Mouse (Mus musculus) neural tube, embryonic 12.5 days (tissue): ENCODE data around the gene Cyth3. TPM values are rescaled to one million over a fixed set of nuclear protein-coding genes. Genes with fewer than 3 reads are reported as not detected.

Experiments
- ATAC-seq: fragments of 200-750 bp; cut with Nextera tagmentation; 2 replicates; pipeline ENCODE4 v1.8.0; 2017; ENCODE audit warnings: low read depth, mild to moderate bottlenecking, moderate TSS enrichment, moderate library complexity; ENCODE audit not compliant: low FRiP score
- H3K27ac ChIP-seq: fragments of 300-500 bp; sonication (generic); 2 replicates; pipeline ENCODE4 v1.5.1; 2016
- H3K27me3 ChIP-seq: fragments of 300-500 bp; sonication (generic); replicated peaks from 2 replicates; pipeline ENCODE4 v1.6.1; 2016; ENCODE audit warnings: mild to moderate bottlenecking
- H3K36me3 ChIP-seq: fragments of 300-500 bp; sonication (generic); 2 replicates; pipeline ENCODE4 v1.6.1; 2016; ENCODE audit warnings: mild to moderate bottlenecking
- H3K4me1 ChIP-seq: fragments of 300-500 bp; sonication (generic); 2 replicates; pipeline ENCODE4 v1.6.1; 2016
- H3K4me2 ChIP-seq: fragments of 300-500 bp; sonication (generic); replicated peaks from 2 replicates; pipeline ENCODE4 v1.6.1; 2016; ENCODE audit warnings: mild to moderate bottlenecking
- H3K4me3 ChIP-seq: fragments of 300-500 bp; sonication (generic); 2 replicates; pipeline ENCODE4 v1.5.1; 2016
- H3K9ac ChIP-seq: fragments of 300-500 bp; sonication (generic); 2 replicates; pipeline ENCODE4 v1.6.1; 2016; ENCODE audit warnings: mild to moderate bottlenecking
- H3K9me3 ChIP-seq: fragments of 300-500 bp; sonication (generic); 2 replicates; pipeline ENCODE4 v1.6.1; 2016; ENCODE audit warnings: mild to moderate bottlenecking
- WGBS: fragments of 180-500 bp; shearing (Covaris S2); methylation state at CpG from one replicate; pipeline ENCODE4 v1.1.7; 2016; 5-methylcytosine and 5-hydroxymethylcytosine counted together
- polyA plus RNA-seq: library from polyadenylated mRNA; unstranded; fragments of >200 nt; fragmentation: Nextera tagmentation; extraction: Ambion mirVana; gene quantifications from 2 replicates; pipeline ENCODE4 v1.2.1, GENCODE M21; 2016

Cyth3 gene
- polyA plus RNA-seq, 1 experiment from 2014 or later = 42.4 TPM

DNA sequence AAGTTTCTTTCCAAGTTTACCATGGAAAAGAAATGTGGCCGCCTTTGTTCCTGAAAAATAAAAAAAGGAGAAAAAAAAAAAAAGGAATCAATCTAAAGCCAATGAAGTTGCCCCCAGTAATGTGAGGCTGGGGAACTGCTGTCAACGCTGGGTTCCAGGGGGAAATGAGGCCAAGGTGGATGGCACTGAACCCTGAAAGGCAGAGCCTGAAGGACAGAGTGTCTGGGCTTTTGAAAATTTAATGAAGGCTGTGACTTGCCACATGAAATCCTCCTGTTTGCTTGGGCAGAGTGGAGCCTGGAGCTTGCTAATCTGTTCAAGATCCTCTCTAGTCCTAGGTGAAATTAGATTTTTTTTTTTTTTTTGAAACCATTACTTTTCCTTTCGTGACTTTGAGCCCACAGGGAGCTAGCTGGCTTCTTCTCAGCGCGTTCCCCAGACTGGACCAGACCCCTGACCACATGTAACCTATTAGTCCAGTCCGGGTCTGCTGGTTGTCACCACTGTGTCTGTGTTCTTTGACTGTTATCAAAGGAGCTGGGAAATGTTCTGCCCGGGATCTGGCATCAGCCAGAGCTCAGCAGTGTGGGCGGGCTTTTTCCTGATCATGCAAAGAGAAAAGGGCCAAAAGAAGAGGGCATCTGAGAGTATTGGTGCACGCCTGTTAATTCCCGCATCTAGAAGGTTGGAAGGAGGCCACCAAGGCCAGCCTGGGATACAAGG is 4.6 kb upstream of the Cyth3 start:
- Histone ChIP-seq H3K36me3 (no peaks in the 10 kb centered on the region), H3K27ac (no peak overlapping the region), H3K4me3 (no peak overlapping the region), H3K4me1 (peaks cover 13% of the 10 kb centered on the region), H3K9me3 (0 out of 2 replicates have a peak, but pooled peaks cover 6% of the 10 kb centered on the region), H3K9ac (no peak overlapping the region), H3K4me2 (no peak overlapping the region), H3K27me3 (no peaks in the 10 kb centered on the region)
- 64% methylated on average over 10 of the region's 10 CpGs for WGBS
- no peak for ATAC-seq

DNA sequence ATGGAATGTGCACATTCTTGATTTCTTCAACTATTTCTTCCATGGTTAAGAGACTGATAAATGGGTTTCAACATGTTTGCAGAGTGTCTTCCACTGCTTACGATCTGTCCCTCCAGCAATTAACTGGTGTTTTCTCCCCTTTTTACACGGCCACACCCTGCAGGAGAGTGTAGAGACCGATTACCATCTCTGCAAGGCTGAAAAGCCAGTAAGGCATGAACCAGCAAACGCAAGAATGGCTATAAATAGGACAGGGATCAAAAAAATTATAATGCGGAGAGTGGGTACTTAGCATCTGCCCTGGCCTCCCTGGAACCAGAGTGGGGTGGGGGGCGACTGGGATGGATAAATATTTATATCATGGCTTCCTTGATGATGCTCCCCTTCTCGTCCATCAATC is 3.7 kb upstream of the Cyth3 start:
- Histone ChIP-seq H3K9ac (no peak overlapping the region), H3K4me2 (no peak overlapping the region), H3K4me1 (peaks cover 22% of the 10 kb centered on the region), H3K9me3 (0 out of 2 replicates have a peak, but pooled peaks cover 6% of the 10 kb centered on the region), H3K36me3 (no peaks in the 10 kb centered on the region), H3K27ac (no peak overlapping the region), H3K27me3 (no peaks in the 10 kb centered on the region), H3K4me3 (no peak overlapping the region)
- WGBS = 70% methylated on average over 7 of the region's 7 CpGs
- no peak for ATAC-seq

DNA sequence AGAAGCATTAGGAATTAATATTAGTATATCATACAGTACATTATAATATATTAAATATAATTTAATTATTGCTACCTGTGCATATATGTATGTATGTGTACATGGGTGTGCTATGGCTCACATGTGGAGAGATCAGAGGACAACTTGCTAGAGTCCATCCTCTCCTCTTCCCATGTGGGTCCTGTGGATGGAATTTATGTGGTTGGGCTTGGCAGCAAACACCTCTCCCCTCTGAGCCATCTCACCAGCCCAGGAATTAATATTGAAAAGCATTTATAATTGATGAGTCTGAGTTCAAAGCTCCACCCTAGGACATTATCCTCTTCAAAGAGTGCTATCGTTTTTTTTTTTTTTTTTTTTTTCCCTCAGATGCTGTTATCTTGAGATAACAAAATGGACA is 2.1 kb upstream of the Cyth3 start:
- Histone ChIP-seq H3K9me3 (0 out of 2 replicates have a peak, but pooled peaks cover 4% of the 10 kb centered on the region), H3K36me3 (no peaks in the 10 kb centered on the region), H3K9ac (no peak overlapping the region), H3K27ac (no peak overlapping the region), H3K27me3 (no peaks in the 10 kb centered on the region), H3K4me1 (peaks cover 28% of the 10 kb centered on the region), H3K4me2 (no peak overlapping the region), H3K4me3 (no peak overlapping the region)
- ATAC-seq = no peak
- WGBS = 12% methylated on average over 1 of the region's 1 CpGs

DNA sequence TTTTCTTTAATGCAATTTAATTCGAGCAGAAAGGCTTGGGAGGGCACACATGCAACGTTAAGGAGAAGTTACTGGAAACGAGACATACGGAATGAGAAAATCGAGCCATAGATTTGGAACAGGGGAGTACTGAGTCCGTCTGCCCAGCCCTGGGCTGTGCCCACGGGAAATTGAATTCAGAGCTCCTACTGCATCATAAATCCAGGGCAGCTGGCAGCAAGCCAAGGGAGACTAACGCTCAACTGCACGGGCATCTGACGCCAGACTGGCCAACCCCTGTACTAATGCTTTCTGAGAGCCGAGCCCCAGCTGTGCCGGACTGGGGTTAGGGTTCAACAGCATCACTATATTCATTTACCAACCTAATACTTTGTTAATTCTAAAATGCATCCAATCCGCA is 1.3 kb upstream of the Cyth3 start:
- no peak overlapping the region for H3K4me3 ChIP-seq
- peak overlapping the region; percentile 13; the same call in 1 of the 2 replicates for H3K4me2 ChIP-seq
- peak; percentile 61 for ATAC-seq
- no peaks in the 10 kb centered on the region for H3K36me3 ChIP-seq
- peaks cover 33% of the 10 kb centered on the region for H3K4me1 ChIP-seq
- 25% methylated on average over 13 of the region's 13 CpGs for WGBS
- no peaks in the 10 kb centered on the region for H3K9me3 ChIP-seq
- no peaks in the 10 kb centered on the region for H3K27me3 ChIP-seq
- no peak overlapping the region for H3K9ac ChIP-seq
- H3K27ac ChIP-seq = no peak overlapping the region

DNA sequence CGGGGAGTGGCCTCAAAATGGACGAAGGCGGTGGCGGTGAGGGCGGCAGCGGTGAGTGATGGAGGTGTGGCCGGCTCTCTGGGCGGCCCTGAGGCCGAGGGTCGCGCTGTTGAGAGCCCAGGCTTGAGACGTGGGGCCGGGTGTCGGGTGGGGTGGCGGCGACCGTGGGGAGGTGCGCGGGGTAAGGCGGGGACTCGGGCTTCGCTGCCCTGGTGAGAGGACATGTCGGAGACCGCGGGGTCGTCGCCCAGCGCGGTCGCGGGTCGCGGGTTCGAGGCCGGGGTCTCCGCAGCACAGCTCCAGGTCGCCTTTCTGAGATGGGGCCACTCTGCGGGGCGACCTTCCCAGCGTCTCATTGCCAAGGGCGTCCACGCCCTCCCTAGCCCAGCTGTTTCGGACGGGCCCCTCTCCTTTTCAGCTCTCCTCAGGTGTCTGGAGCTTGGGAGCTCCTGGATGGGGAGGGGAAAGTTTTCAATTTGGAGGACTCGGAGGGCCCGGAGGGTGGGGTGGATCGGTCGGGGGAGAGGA is 440 bp downstream of the Cyth3 start:
- Histone ChIP-seq H3K4me1 (peaks cover 39% of the 10 kb centered on the region), H3K27ac (peak overlapping the region; percentile 42; the same call in 1 of the 2 replicates), H3K4me3 (peak overlapping the region; percentile 78), H3K9ac (peak overlapping the region; percentile 81), H3K27me3 (no peaks in the 10 kb centered on the region), H3K36me3 (no peaks in the 10 kb centered on the region), H3K9me3 (no peaks in the 10 kb centered on the region), H3K4me2 (peak overlapping the region; percentile 72)
- ATAC-seq = peak; percentile 74
- 2% methylated on average over 48 of the region's 48 CpGs for WGBS

DNA sequence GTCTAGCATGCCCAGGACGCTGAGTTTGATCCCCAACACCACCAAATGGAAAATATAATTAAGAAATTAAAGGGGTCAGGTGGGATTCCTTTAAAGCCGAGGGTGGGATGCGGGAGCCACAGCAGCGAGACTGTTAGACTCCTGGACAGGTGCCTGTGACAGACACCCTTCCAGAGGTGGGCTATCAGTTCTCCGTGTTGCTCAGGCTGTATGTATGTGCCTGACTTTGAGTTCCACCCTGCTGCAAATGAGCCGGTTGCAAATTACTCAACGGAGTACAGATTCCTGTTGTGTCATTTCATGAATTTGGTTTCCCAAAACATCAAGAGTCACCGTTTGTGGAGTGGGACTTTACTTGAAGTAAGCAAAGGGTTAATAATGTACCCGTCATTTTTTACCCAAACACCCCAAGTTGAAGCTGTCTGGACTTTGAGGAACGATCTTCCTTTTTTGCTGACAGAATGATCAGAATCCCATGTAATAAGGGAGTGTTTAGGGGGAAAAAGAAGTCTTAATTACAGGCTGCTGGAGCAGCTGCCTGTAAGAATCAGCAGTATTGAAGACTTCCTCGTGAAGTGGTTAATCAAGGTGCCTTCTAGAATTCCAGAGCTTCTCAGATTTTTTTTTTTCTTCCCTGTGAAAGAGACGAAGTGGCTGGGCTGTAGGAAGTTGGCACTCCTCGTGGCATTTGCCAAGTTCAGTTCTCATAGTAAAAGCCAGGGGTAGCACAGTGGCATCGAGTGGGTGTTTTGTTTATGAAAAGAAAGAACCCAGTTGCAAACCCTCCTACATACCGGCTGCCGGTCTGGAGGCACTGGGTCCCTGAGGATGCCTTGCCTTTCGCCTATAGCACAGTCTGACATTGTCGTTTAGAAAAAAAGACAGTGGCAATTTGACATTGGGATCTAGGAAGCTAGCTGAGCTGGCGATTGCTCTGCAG is 1.4 kb downstream of the Cyth3 start:
- peak overlapping the region; percentile 78; the same call in 1 of the 2 replicates for H3K4me3 ChIP-seq
- no peaks in the 10 kb centered on the region for H3K36me3 ChIP-seq
- no peak overlapping the region for H3K9ac ChIP-seq
- H3K9me3 ChIP-seq = no peaks in the 10 kb centered on the region
- no peak for ATAC-seq
- 61% methylated on average over 19 of the region's 19 CpGs for WGBS
- peaks cover 39% of the 10 kb centered on the region for H3K4me1 ChIP-seq
- H3K27me3 ChIP-seq = no peaks in the 10 kb centered on the region
- peak overlapping the region; percentile 72 for H3K4me2 ChIP-seq
- no peak overlapping the region for H3K27ac ChIP-seq

DNA sequence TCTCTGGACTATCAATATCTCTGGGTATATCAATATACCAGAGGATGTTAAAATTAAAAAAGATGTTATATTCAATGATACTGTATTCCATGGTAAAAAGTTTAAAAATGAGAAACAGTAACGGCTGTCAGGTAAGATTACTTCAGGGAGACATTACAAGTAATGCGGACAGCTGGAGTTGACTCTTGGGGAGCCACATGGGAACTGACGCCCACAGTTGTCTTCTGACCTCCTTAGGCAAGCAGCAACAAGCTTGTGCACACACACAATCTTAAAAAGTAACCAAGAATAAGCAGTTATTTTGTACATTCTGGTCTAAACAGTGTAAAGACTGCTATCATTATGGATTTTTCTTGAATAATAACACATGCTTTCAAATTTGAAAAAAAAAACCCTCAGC is 2.2 kb downstream of the Cyth3 start:
- H3K9ac ChIP-seq = no peak overlapping the region
- H3K27ac ChIP-seq = no peak overlapping the region
- no peaks in the 10 kb centered on the region for H3K9me3 ChIP-seq
- peaks cover 39% of the 10 kb centered on the region for H3K4me1 ChIP-seq
- H3K4me3 ChIP-seq = no peak overlapping the region
- no peaks in the 10 kb centered on the region for H3K27me3 ChIP-seq
- no peaks in the 10 kb centered on the region for H3K36me3 ChIP-seq
- WGBS = 83% methylated on average over 3 of the region's 3 CpGs
- ATAC-seq = no peak
- H3K4me2 ChIP-seq = no peak overlapping the region

DNA sequence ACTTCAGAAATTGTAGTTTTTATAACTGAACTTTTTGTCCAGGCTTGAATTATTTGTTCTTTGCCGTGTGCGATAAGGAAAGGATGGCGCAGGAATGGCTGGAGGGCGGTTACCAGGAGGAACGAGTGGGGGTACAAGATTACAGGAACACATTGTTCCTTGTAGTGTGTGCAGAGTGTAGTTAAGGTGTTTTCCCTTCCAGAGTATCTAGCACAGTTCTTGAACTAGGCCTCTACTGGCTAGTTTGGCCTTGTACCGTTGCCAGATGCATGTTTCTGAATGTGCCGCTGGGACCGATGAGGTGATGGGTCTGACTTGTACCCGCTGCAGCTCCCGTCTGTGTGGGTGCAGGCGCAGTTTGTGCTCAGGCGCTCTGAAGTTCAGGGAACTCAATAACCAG is 3.2 kb downstream of the Cyth3 start:
- Histone ChIP-seq H3K36me3 (no peaks in the 10 kb centered on the region), H3K4me3 (no peak overlapping the region), H3K9ac (no peak overlapping the region), H3K9me3 (no peaks in the 10 kb centered on the region), H3K27ac (no peak overlapping the region), H3K4me2 (no peak overlapping the region), H3K4me1 (peaks cover 39% of the 10 kb centered on the region), H3K27me3 (no peaks in the 10 kb centered on the region)
- 87% methylated on average over 12 of the region's 12 CpGs for WGBS
- ATAC-seq = no peak

DNA sequence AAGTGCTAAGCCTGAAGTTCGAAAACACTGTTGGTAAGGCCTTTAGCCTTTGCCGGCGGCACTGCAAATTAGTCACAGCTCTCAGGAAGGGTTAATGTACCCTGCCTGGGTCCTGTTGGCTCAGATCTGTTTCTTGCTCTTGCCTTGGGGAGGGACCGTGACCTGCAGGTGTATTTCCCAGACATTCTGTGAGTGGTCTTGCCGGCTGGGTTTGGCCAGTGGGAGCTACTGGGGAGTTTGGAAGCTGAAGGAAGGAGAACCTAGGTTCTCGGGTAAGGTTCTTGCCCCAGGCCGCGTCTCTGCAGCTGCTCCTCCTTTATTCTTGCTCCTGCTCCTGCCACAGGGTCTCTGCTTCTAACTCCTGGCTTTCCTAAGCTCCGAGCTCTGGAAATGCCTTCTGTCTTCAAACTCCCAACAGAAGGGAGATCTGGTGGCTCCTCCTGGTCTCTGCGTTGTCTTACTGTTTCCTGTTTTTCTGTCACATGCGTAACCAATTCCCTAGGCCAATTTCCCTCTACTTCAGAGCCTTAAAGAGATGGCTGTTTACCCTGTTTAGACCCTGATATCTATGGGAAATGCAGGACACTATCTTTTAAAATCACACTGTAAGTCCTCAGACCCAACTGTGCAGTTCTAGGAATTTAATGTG is 3.8 kb downstream of the Cyth3 start:
- no peak overlapping the region for H3K9ac ChIP-seq
- H3K36me3 ChIP-seq = no peaks in the 10 kb centered on the region
- no peaks in the 10 kb centered on the region for H3K27me3 ChIP-seq
- no peaks in the 10 kb centered on the region for H3K9me3 ChIP-seq
- no peak for ATAC-seq
- peaks cover 33% of the 10 kb centered on the region for H3K4me1 ChIP-seq
- no peak overlapping the region for H3K4me3 ChIP-seq
- H3K27ac ChIP-seq = no peak overlapping the region
- no peak overlapping the region for H3K4me2 ChIP-seq
- WGBS = 59% methylated on average over 11 of the region's 11 CpGs

DNA sequence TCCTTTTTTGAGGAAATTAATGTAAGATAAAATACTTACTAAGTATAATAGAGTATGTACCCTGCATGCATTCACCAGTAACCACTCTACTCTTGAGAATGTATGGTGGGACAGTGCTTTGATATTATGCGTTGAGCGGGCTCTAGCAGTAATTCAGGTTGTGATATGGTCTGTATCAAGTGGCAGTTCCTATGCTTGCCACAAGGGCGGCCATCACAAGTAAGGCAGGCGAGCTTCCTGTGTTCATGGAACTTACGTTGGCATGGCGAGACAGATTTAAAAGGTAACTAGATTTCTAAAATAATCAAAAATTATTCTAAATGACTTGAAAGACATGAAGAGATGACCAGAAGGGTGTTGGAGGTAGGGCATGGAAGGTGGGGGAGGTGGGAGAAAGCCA is 5.3 kb downstream of the Cyth3 start:
- no peak overlapping the region for H3K4me3 ChIP-seq
- H3K4me1 ChIP-seq = peaks cover 33% of the 10 kb centered on the region
- H3K9me3 ChIP-seq = no peaks in the 10 kb centered on the region
- WGBS = 93% methylated on average over 6 of the region's 6 CpGs
- no peak overlapping the region for H3K4me2 ChIP-seq
- no peak for ATAC-seq
- no peak overlapping the region for H3K27ac ChIP-seq
- no peaks in the 10 kb centered on the region for H3K36me3 ChIP-seq
- H3K9ac ChIP-seq = no peak overlapping the region
- no peaks in the 10 kb centered on the region for H3K27me3 ChIP-seq

DNA sequence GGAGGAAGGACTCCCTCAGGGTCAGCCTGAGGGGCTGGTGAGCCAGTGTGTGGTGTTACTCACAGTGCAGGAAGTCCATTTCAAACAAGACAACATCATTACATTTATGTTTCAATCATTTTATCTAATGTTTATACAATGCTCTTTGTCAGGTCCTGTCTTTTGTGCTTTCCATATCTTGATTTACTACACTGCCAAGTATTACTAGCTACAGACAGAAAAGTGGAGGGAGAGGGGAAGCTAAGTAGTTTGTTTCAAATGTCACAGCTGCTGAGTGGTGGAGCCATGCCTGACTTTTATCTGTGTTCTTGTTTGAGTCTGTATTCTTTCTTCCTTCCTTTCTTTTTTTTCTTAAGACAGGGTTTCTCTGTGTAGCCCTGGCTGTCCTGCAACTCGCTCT is 5.7 kb downstream of the Cyth3 start:
- Histone ChIP-seq H3K9ac (no peak overlapping the region), H3K4me2 (no peak overlapping the region), H3K9me3 (no peaks in the 10 kb centered on the region), H3K36me3 (no peaks in the 10 kb centered on the region), H3K27me3 (no peaks in the 10 kb centered on the region), H3K4me1 (peaks cover 34% of the 10 kb centered on the region), H3K4me3 (no peak overlapping the region), H3K27ac (no peak overlapping the region)
- 93% methylated on average over 1 of the region's 1 CpGs for WGBS
- ATAC-seq = no peak

DNA sequence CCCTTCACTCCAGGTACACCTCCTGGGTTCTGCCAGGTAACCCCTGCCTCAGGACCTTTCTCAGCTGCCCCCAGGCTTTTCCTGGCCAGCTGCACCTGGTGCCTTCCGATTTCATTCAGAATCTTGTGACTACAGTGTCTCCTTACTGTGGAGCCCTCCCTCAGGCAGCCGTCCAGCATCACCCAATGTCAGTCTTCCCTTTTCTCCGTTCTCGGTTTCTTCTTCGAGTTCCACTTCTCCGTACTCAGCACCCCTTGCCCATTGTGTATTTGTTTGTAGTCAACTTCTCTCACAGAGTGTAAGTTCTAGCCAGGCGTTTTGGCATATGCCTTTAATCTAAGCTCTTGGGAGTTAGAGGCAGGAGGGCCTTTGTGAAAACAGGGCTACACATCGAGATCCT is 7.4 kb downstream of the Cyth3 start:
- Histone ChIP-seq H3K9me3 (no peaks in the 10 kb centered on the region), H3K4me1 (peaks cover 33% of the 10 kb centered on the region), H3K4me3 (no peak overlapping the region), H3K4me2 (no peak overlapping the region), H3K27ac (no peak overlapping the region), H3K9ac (no peak overlapping the region), H3K36me3 (no peaks in the 10 kb centered on the region), H3K27me3 (no peaks in the 10 kb centered on the region)
- WGBS = 96% methylated on average over 8 of the region's 8 CpGs
- ATAC-seq = no peak
